Mouse (Mus musculus): ENCODE measurements around the gene Cby3. TPM values are rescaled to one million over a fixed set of nuclear protein-coding genes. Genes with fewer than 3 reads are reported as not detected.
A peak's percentile ranks its signal among the peaks of the same experiment; 100 is the strongest.

Cby3 gene
- total RNA-seq, 2 experiments from 2014 or later: not detected

DNA sequence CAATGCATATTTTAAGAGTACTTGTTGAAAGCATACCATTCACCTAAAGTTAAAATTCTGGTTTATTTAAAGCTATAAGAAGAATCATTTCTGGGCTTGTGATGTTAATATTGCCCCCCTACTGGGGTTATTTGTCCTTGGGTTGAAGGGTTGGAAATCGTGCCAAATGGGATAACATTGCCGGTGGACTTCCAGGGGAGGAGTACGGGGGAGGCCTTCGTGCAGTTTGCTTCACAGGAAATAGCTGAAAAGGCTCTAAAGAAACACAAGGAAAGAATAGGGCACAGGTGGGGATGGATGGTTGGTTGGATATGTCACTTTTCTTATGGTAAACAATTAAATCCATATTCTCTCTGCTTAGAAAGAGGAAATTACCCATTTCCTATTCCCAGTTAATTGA is 27.0 kb downstream of the Cby3 start:
- no peak for DNase-seq
- intact Hi-C loops (cut with DNase I): no loop called here

DNA sequence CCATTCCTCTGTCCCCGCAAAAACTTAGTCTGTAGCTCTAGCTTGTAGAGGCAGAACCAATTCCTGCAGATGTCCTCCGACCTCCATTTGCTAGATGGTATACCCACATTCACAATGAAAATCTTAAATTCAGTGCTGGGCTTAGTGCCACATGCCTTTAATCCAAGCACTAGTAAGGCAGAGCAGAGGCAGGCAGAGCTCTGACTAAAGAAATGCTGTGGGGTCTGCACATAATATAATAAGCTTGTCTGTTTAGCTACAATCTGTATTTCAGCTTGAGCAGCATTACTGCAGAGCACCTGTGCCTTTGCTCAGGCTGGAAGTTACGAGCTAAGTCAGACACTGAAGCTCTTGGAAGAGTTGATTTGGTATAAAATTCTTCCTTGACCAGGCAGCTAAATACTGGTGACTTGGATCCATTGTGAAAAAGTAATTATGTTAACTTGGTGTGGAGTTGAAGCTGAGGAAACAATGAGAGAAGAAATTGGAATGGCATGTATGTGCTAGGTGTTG is 33.0 kb downstream of the Cby3 start:
- no peak for DNase-seq
- intact Hi-C loops (cut with DNase I): no loop called here

DNA sequence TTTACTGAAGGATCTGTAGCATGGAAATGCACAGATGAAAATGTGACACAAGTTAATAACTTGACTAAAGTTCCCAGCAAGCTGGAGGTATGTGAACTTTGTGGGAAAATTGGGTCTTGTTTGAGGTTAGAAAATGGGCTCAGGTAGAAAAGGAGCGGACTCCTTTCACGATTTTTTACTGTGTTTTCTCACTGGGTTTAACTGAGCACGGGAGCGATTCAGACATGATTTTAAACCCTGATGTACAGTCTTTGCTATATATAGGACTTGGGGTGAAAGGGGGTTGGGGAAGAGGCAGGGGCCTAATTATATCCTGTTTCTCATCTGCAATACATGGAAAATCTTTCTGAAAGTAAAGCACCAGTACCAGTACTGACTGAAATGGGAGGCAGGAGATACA is 33.4 kb downstream of the Cby3 start:
- no peak for DNase-seq
- intact Hi-C loops (cut with DNase I): loop anchor here (1.0 kb wide), 1 partner anchor 7 kb away; no protein-coding TSS in a partner anchor

DNA sequence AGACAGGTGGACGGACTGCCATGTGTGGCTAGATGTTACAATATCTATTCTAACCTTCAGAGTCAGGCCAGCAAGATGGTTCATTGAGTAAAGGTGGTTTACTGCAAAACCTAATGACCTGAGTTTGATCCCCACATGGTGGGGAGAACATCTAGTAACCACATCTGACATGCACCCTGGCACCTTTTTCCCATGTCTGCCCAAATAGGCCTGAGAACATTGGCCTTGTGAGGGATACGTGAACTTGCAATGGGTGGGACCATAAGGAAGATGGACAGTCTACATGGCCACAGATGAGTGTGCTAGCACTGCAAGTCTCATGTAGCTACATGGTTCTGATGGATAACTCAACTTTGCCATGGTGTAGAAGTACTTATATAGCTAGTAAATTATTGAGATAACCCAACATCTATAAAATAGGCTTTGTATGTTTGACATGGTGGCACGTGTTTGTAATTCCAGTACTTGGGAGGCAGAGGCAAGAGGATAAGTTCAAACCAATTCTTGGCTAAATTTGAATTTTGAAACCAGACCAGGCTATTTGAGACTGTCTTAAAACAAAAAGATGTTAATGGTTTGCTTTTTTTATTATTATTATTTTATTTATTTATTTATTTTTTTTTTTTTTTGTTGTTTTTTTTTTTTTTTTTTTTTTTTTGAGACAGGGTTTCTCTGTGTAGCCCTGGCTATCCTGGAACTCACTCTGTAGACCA is 34.1 kb downstream of the Cby3 start:
- intact Hi-C loops (cut with DNase I): loop anchor here (1.0 kb wide), 1 partner anchor 8 kb away; no protein-coding TSS in a partner anchor

DNA sequence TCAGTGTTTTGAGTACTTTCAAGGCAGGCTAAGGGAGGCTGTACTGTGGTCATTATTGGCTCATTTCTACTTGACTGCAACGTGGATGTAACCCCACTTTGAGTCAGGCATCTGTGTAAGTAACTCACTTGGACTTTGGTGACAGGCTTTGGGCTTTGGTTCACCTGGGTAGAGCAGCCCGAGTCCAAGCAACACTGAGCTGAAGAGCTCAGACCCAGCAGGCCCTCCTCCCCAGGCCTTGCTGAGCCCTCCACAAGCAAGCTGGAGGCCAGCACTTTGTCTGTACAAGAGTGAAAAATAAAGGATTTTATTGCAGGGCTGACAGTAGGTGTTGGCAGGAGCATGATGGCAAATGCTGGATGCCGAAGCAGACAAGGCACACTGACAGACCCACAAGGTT is 34.7 kb downstream of the Cby3 start:
- intact Hi-C loops (cut with DNase I): no loop called here
- no peak for DNase-seq

More for the DNA sequence above, 34.1 kb downstream of the Cby3 start:
- no peak for DNase-seq

DNA sequence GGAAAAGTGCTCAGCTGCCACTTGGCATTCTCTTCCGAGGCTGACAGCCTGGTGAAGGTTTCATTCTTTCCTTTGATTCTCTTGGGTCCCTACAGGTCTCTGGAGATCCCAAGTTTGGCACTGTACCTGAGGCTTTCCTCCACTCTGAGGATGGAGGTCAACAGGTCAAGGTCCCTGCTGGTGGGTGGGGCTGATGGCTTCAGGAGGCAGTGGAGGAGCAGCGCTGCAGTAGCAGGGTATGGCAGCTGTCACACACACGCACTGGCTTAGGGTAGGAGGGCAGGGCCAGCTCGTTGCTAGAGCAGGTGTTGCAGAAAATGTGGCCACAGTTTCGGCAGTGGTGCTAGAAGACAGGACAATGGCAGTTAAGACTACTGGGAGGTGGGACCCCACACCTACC is 35.4 kb downstream of the Cby3 start:
- intact Hi-C loops (cut with DNase I): no loop called here

DNA sequence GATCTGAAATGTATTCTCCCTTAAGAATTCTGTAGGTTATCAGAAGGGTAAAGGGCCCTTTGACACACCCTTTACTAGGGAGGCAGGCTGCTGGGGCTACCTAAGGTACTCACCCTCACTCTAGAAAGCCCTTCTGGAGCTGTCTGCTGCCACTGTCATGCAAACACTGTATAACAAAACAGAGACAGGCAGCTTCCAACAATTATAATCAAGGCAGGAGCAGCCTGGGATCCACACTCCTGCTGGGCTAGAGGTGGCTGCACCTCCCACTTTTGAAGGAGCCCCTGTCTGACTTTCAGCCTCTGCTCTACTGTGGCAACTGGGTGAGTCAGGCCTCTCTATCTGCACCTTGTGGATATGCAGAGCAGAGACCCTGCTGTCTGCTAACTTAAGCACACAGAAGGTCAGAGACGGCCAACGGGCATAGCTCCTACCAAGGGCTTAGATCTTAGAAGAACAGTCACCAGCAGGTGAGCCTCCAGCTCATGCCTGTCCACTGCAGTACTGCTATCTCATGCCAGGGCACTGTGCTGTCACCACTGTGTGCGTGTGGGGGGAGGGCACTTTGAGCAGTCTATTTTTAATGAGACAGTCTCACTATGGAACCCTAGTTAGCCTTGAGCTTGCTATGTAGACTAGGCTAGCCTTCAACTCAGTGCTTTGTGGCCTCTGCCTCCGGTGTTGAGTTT is 37.2 kb downstream of the Cby3 start:
- intact Hi-C loops (cut with DNase I): no loop called here
- DNase-seq: peak in 1 of 2 experiments; percentile 35

More for the DNA sequence above, 35.4 kb downstream of the Cby3 start:
- DNase-seq: no peak

DNA sequence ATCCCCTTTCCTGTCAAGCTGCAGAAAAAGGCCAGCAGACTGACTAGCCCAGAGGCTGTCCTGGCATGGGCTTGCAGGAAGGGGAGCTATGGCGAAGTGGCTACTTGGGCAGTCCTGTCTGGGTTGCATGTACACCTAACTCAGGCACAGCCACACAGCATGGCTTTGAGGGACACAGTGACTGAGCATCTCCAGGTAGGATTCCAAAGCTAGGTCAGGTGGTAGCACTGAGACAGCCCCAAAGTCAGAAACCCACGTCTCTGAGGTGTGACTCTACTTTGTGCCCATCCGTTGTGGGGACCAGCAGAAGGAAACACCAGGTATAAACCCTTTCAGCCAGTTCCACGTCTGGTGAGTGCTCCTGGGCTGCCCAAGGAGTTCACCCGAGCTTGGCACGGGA is 39.0 kb downstream of the Cby3 start:
- intact Hi-C loops (cut with DNase I): no loop called here
- DNase-seq: no peak

DNA sequence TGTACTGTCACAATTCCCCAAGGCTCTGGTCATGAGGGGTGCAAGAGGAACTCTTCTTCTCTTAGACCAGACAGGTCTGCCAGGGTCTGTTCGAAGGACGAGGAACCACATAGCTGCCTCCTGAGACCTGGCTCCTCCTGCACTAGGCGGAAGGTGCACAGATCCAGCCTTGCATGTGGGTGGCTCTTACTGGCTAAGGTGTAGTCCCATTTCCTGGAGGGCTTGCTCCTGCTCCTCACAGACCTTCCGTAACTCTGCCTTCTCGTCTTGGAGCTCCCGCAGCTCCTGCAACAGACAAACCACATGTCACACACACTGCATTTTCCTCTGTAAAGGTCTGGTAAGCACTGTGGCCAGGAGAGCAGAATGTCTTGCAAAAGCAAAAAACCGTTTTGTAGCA is 40.5 kb downstream of the Cby3 start:
- no peak for DNase-seq
- intact Hi-C loops (cut with DNase I): no loop called here

DNA sequence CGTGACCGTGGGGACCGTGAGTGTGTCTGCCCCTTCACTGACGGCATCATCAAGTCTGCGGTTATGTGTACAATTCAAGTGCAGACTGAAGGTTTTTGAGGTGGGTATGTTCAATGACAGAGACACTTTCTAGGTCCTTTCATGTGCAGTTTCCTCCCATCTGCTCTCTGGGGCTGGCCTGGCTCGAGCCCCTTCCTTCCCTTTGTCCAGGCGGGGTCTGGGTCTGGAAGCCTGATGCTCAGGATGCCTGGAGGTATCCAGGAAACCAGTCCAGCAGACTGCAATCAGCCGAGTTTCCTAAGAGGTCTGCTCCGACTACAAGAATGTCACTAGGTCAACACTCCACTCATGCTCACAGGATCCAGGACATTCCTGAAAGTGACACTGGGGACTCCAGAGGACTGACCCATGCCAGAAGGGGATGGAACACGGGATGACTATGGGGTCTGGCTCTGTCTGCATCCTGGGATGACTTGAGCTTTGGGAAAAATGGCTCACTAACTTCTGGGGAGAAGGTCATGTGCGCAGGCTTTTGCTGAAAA is 42.6 kb downstream of the Cby3 start:
- no peak for DNase-seq
- intact Hi-C loops (cut with DNase I): no loop called here

DNA sequence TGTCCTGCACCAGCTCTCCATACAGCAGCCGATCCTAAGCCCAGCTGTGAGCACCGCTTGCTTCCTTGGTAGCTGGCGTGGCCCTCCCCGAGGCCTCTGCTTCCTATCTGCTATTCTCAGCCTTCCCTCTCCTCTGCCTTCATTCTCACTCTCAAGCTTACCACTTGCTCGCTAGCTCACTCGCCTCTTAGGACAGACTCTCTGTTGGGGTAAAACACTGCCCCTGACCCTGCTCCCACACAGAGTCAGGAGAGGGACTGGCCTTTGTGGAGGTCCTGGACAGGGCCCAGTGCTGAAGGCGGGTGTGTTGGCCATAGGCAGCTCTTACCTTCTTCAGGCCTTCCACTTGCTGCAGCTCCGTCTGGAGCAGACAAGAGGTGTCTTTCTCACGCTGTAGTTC is 43.1 kb downstream of the Cby3 start:
- DNase-seq: no peak
- intact Hi-C loops (cut with DNase I): no loop called here

DNA sequence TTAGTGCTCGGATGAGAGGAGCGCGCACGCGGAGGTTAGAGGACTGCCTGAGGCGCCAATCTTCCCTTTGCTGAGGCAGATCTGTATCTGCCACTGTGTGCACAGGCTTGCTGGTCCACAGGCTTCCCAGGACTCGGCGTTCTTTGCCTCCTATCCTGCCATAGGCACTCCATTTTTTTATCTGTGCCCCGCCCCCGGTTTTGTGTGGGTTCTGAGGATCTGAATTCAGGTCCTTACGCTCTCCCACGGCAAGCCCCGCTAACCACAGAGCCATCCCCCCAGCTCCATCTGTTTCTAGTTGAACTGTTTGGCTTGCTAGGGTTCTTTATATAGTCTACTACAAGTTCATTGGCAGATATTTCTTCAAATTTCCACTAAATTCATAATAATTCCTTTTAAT is 44.5 kb downstream of the Cby3 start:
- no peak for DNase-seq
- intact Hi-C loops (cut with DNase I): no loop called here

DNA sequence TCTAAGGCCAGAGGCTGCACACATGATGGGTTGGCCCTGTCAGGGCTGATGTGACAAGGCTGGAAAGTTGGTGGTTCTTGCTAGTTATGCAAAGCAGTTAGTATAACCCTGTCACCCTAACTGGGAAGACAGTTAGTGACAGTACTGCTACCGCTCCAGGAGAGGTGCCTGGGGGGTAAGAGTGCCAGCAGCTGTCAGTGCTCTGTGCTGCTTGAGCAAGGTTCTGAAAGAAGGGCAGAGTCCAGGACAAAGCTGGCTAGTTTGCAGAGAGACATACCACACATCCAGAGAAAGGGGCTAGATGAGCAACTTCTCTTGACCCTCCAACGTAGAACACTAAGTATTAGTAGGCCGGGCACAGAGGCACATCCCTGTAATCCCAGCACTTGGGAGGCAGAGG is 48.2 kb downstream of the Cby3 start:
- DNase-seq: no peak
- intact Hi-C loops (cut with DNase I): no loop called here

DNA sequence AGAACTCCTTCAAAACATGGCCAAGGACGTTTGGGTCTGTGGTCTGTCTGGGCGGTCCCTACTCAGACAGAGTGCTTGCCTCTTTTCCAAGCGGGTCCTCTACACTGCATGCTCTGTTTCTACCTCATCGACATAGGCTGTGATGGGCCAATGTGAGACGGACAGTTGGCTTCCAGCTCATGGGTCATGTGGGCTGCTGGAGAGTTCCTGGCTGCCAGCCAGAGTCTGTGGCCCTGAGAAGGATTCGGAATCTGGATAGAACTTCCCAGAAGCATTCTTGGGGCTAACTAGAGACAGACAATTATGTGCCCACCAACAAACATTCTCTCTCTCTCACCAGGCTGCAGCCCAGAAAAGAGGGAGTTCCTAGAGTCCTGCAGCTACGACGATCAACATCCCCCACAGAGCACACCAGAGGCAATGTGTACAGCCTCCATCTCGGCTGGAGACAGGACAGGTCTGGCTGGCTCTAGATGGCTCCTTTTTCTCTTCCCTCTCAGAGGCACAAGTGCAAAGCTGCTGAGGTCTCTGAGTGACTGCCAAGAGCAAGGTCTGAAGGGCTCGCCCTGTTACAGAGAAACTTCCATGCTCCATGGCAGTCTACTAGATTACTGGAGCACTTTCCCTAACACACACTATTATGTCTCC is 49.2 kb downstream of the Cby3 start:
- intact Hi-C loops (cut with DNase I): no loop called here
- peak; percentile 71 to 73 for DNase-seq

DNA sequence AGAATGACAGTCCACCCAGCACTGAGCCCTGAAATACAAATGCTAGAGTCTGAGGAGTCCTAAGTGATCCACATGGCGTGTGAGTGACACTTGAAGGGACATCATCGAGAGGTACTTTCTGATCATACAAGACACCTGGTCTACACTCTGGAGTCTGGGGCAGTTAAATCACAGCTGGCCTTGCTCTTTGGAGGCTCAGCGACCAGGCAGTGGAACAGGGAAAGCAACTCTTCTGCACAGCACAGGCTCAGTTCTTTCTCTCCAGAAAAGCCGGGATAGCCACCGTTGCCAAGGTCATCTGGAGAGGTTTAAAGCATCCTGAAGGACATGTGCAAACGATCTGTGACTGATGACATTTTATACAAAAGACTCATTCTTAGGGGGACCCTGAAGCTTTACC is 53.0 kb downstream of the Cby3 start:
- intact Hi-C loops (cut with DNase I): no loop called here
- no peak for DNase-seq

Small RNA genes within 50 kb of the gene (microRNA-seq; reads per million reads assigned to microRNA genes)
- 0 reads per million in 2 experiments for gene Mir804

Other genes with a start within 250 kb of the Cby3 start
- gene Tbc1d9b, start 223.1 kb upstream of the Cby3 start, total RNA-seq (2021): 10 to 100 TPM; 44.5 to 48.6 TPM
- 1 to 10 TPM; 6.0 TPM for gene Mrnip, start 180.0 kb upstream of the Cby3 start, total RNA-seq (2021)
- 100 to 1,000 TPM; 239 to 247 TPM for gene Sqstm1, start 143.6 kb upstream of the Cby3 start, total RNA-seq (2021)
- gene Mgat4b, start 143.6 kb upstream of the Cby3 start, total RNA-seq (2021): 100 to 1,000 TPM; 122 to 127 TPM
- 1 to 10 TPM; 5.0 to 5.9 TPM for gene Ltc4s, start 115.8 kb upstream of the Cby3 start, total RNA-seq (2021)
- gene Maml1, start 62.2 kb upstream of the Cby3 start, total RNA-seq (2021): 10 to 100 TPM; 19.2 to 20.3 TPM
- gene Canx, start 28.8 kb upstream of the Cby3 start, total RNA-seq (2021): 100 to 1,000 TPM; 270 to 302 TPM
- gene Hnrnph1, start 22.5 kb downstream of the Cby3 start, total RNA-seq (2021): 100 to 1,000 TPM; 154 to 182 TPM
- gene Rufy1, start 76.7 kb downstream of the Cby3 start, total RNA-seq (2021): 10 to 100 TPM; 25.8 to 33.1 TPM
- 10 to 100 TPM; 36.1 to 40.3 TPM for gene Adamts2, start 247.6 kb downstream of the Cby3 start, total RNA-seq (2021)

Measured in heart, postnatal 10 days (tissue).